Comparison of ENCODE assay signal across 17 mouse cellular contexts in genomic region chr5:74832011-74832410, GRCm38 (mm10).
DNase-seq lines count a peak whose midpoint lies in the region; ATAC-seq and TF ChIP-seq lines count a peak whose summit lies in the region.
"Had no signal": no experiment of that assay in that cellular context is flagged by ENCODE, and none has a peak within 500 bp of the region (broad histone marks: within the 10 kb centered on the region; RNA-seq: fewer than 3 reads in every experiment).

No protein-coding gene starts in this region.

- TF ChIP-seq POLR2A in heart, adult 2 months (IDR thresholded peaks at IDR 0.05; ENCODE audit: insufficient read depth, low read depth, low read length): no peak

- no peak overlapping the region for H3K9ac ChIP-seq in forebrain, embryonic 14.5 days (ENCODE audit: low read length)
- no peak overlapping the region for H3K9ac ChIP-seq in forebrain, embryonic 11.5 days (ENCODE audit: low read length)
- no peak overlapping the region for H3K9ac ChIP-seq in forebrain, embryonic 16.5 days (replicated peaks; ENCODE audit: low read depth, low read length)
- no peak overlapping the region for H3K9ac ChIP-seq in heart, adult 2 months (ENCODE audit: low read depth, low read length)
- H3K9ac ChIP-seq: hindbrain, embryonic 12.5 days; limb, embryonic 15.5 days; lung, embryonic 14.5 days; neural tube, embryonic 15.5 days had no signal

- no peaks in the 10 kb centered on the region for H3K27me3 ChIP-seq in forebrain, embryonic 14.5 days (replicated peaks; ENCODE audit: control insufficient read depth, insufficient read depth, low read length)
- no peaks in the 10 kb centered on the region for H3K27me3 ChIP-seq in forebrain, embryonic 11.5 days (ENCODE audit: control insufficient read depth, insufficient read depth, low read length)
- H3K27me3 ChIP-seq in forebrain, embryonic 16.5 days (replicated peaks; ENCODE audit: control insufficient read depth, insufficient read depth, low read length): no peaks in the 10 kb centered on the region
- no peaks in the 10 kb centered on the region for H3K27me3 ChIP-seq in heart, adult 2 months (ENCODE audit: control insufficient read depth, insufficient read depth, low read length)
- H3K27me3 ChIP-seq: hindbrain, embryonic 12.5 days; limb, embryonic 15.5 days; neural tube, embryonic 15.5 days; Patski had no signal

- ATAC-seq in forebrain, embryonic 14.5 days: peak; percentile 50; the same call in 1 of the 2 replicates
- ATAC-seq in forebrain, embryonic 11.5 days (replicated peaks; ENCODE audit: low FRiP score): no peak
- peak; percentile 77 for ATAC-seq in forebrain, embryonic 16.5 days
- ATAC-seq: intestine, embryonic 16.5 days; Patski had no signal

- WGBS in forebrain, embryonic 14.5 days: 79% methylated on average over 7 of the region's 7 CpGs
- WGBS in forebrain, embryonic 11.5 days: 83% methylated on average over 7 of the region's 7 CpGs
- WGBS in forebrain, embryonic 16.5 days: 79% methylated on average over 7 of the region's 7 CpGs
- WGBS in heart, adult 2 months: 88% methylated on average over 7 of the region's 7 CpGs

- no peak overlapping the region for H3K4me2 ChIP-seq in forebrain, embryonic 14.5 days (ENCODE audit: low read length)
- H3K4me2 ChIP-seq in forebrain, embryonic 11.5 days (ENCODE audit: low read depth, low read length, severe bottlenecking): no peak overlapping the region
- H3K4me2 ChIP-seq in forebrain, embryonic 16.5 days (ENCODE audit: low read length): no peak overlapping the region
- H3K4me2 ChIP-seq: hindbrain, embryonic 12.5 days; limb, embryonic 15.5 days; lung, embryonic 14.5 days; neural tube, embryonic 15.5 days had no signal

- TF ChIP-seq EP300 in heart, adult 2 months (IDR thresholded peaks at IDR 0.05; ENCODE audit: insufficient read depth, low read depth, low read length): no peak

- H3K27ac ChIP-seq in forebrain, embryonic 14.5 days (ENCODE audit: low read depth, low read length): no peak overlapping the region
- H3K27ac ChIP-seq in forebrain, embryonic 11.5 days (ENCODE audit: low read depth, low read length): no peak overlapping the region
- H3K27ac ChIP-seq in forebrain, embryonic 16.5 days (ENCODE audit: low read length): no peak overlapping the region
- H3K27ac ChIP-seq in heart, adult 2 months: no peak overlapping the region
- H3K27ac ChIP-seq: hindbrain, embryonic 12.5 days; limb, embryonic 15.5 days; neural tube, embryonic 15.5 days had no signal

- no peaks in the 10 kb centered on the region for H3K9me3 ChIP-seq in forebrain, embryonic 14.5 days (replicated peaks; ENCODE audit: control insufficient read depth, low read length)
- no peaks in the 10 kb centered on the region for H3K9me3 ChIP-seq in forebrain, embryonic 11.5 days (ENCODE audit: control insufficient read depth, low read length)
- no peaks in the 10 kb centered on the region for H3K9me3 ChIP-seq in forebrain, embryonic 16.5 days (ENCODE audit: control insufficient read depth, low read length)
- H3K9me3 ChIP-seq: limb, embryonic 15.5 days; neural tube, embryonic 15.5 days had no signal

- no peaks in the 10 kb centered on the region for H3K79me2 ChIP-seq in heart, adult 2 months (replicated peaks; ENCODE audit: control insufficient read depth, insufficient read depth, low read length)

- H3K4me3 ChIP-seq in forebrain, embryonic 14.5 days (ENCODE audit: low read depth, low read length): no peak overlapping the region
- H3K4me3 ChIP-seq in forebrain, embryonic 11.5 days (ENCODE audit: low read depth, low read length): no peak overlapping the region
- no peak overlapping the region for H3K4me3 ChIP-seq in forebrain, embryonic 16.5 days (replicated peaks; ENCODE audit: low read length)
- H3K4me3 ChIP-seq in heart, adult 2 months: no peak overlapping the region
- H3K4me3 ChIP-seq: hindbrain, embryonic 12.5 days; limb, embryonic 15.5 days; neural tube, embryonic 15.5 days had no signal

- no peaks in the 10 kb centered on the region for H3K36me3 ChIP-seq in forebrain, embryonic 14.5 days (ENCODE audit: control insufficient read depth, insufficient read depth, low read length)
- no peaks in the 10 kb centered on the region for H3K36me3 ChIP-seq in forebrain, embryonic 11.5 days (ENCODE audit: control insufficient read depth, insufficient read depth, low read length)
- H3K36me3 ChIP-seq in forebrain, embryonic 16.5 days (ENCODE audit: control insufficient read depth, insufficient read depth): no peaks in the 10 kb centered on the region
- no peaks in the 10 kb centered on the region for H3K36me3 ChIP-seq in heart, adult 2 months (ENCODE audit: control insufficient read depth, insufficient read depth, low read length)
- H3K36me3 ChIP-seq: hindbrain, embryonic 12.5 days; limb, embryonic 15.5 days; neural tube, embryonic 15.5 days had no signal

- TF ChIP-seq CTCF in heart, adult 2 months (IDR thresholded peaks at IDR 0.05): no peak

- intact Hi-C loops in left cerebral cortex, postnatal 25 days (cut with DNase I): no loop called here
- intact Hi-C loops in left cerebral cortex, postnatal 4 days (cut with DNase I): no loop called here
- intact Hi-C loops in heart, adult 2 months (cut with DNase I): no loop called here

- DNase-seq in forebrain, embryonic 14.5 days (ENCODE audit: low spot score): peak; percentile 55
- no peak for DNase-seq in forebrain, embryonic 11.5 days (ENCODE audit: low spot score)
- DNase-seq in left cerebral cortex, postnatal 25 days (ENCODE audit: low spot score in 2 of 2): peak; percentile 13 to 62
- no peak for DNase-seq in left cerebral cortex, postnatal 4 days
- peak; percentile 10 for DNase-seq in right cerebral cortex, postnatal 4 days
- DNase-seq in heart, adult 2 months: no peak
- no peak for DNase-seq in spleen, postnatal 4 days (ENCODE audit: low spot score in 2 of 2)
- DNase-seq: cerebellum, adult 18-20 months; gastrocnemius, postnatal 25 days; kidney, postnatal 25 days; lung, embryonic 14.5 days had no signal

- H3K4me1 ChIP-seq in forebrain, embryonic 14.5 days (ENCODE audit: control insufficient read depth, insufficient read depth, low read length): no peaks in the 10 kb centered on the region
- H3K4me1 ChIP-seq in forebrain, embryonic 11.5 days (replicated peaks; ENCODE audit: control insufficient read depth, insufficient read depth, low read length): no peaks in the 10 kb centered on the region
- 0 out of 2 replicates have a peak, but pooled peaks cover 3% of the 10 kb centered on the region for H3K4me1 ChIP-seq in forebrain, embryonic 16.5 days (replicated peaks; ENCODE audit: control insufficient read depth, insufficient read depth, low read length)
- H3K4me1 ChIP-seq in heart, adult 2 months (ENCODE audit: control insufficient read depth, insufficient read depth, low read length): no peaks in the 10 kb centered on the region
- H3K4me1 ChIP-seq: hindbrain, embryonic 12.5 days had no signal

Comparison
In these comparisons a context has a peak if more than half of its experiments do, and no peak if none do; other contexts are left out.
1. DNase-seq: peak in forebrain, embryonic 14.5 days (single experiment), left cerebral cortex, postnatal 25 days (2 of 2) and right cerebral cortex, postnatal 4 days (single experiment); none in forebrain, embryonic 11.5 days (single experiment), left cerebral cortex, postnatal 4 days (single experiment), heart, adult 2 months (0 of 2) and spleen, postnatal 4 days (0 of 2).